Mouse (Mus musculus): ENCODE results near the gene Larp1. TPM values are rescaled to one million over a fixed set of nuclear protein-coding genes. Genes with fewer than 3 reads are reported as not detected.
"Not testable (repeated sequence)": the region's sequence is repeated elsewhere in the genome, so short reads cannot be mapped to it uniquely, and the experiment has no call there.

Larp1 gene
- polyA plus RNA-seq, 1 experiment from 2014 or later, result 18.2 TPM

DNA sequence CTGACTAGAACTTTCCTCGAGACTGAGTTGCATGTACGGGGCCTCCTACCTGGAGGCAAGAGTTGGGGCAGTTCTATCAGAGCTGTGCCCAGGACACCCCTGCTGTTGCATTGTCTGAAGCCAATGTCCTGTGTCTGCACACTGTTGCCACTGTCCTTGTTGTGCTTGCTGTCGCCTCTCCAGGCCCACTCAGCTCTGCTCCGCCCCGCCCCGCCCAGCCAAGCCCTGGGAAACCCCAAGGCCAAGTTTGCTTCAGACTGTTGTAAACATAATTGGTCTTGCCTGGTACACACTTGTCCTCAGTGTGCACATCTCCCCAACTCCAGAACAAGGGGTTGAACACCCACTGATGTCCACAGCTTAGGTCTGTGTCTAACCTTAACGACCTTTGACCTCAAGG is 50.9 kb downstream of the Larp1 start:
- DNase-seq (ENCODE audit: low spot score); H3K4me2 ChIP-seq (replicated peaks; ENCODE audit: low read depth, low read length); H3K4me1 ChIP-seq (replicated peaks; ENCODE audit: control insufficient read depth, insufficient read depth, low read length); H3K36me3 ChIP-seq (ENCODE audit: control insufficient read depth, insufficient read depth, low read length); H3K4me3 ChIP-seq (ENCODE audit: low read depth, low read length); H3K9ac ChIP-seq (ENCODE audit: low read depth, low read length); H3K27me3 ChIP-seq (ENCODE audit: control insufficient read depth, insufficient read depth, low read length); ATAC-seq (ENCODE audit: low FRiP score); H3K9me3 ChIP-seq (ENCODE audit: control insufficient read depth, low read length); H3K27ac ChIP-seq (ENCODE audit: low read depth, low read length): not testable (repeated sequence)
- WGBS, result 95% methylated on average over 7 of the region's 7 CpGs

DNA sequence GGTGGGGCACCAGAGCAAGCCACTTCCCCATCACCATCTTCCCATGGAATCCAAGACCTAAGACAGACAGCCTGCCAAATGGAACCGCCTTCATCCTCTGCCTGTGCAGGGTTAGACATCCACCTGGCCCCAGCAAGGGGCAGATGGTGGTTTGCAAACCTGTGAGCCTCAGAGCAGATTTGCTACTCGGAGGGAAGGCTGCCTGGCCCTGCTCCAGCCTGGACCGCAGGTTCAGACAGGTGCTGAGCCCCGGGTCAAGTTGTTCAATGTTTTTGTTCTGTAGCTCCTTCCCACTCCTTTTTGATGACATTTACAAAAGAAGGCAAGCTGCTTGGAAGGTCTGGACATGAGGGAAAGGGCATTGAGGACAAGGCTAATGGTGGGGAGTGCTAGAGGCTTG is 52.4 kb downstream of the Larp1 start:
- not testable (repeated sequence) for H3K9me3 ChIP-seq (ENCODE audit: control insufficient read depth, low read length); H3K27me3 ChIP-seq (ENCODE audit: control insufficient read depth, insufficient read depth, low read length); ATAC-seq (ENCODE audit: low FRiP score); H3K9ac ChIP-seq (ENCODE audit: low read depth, low read length); H3K4me3 ChIP-seq (ENCODE audit: low read depth, low read length); H3K36me3 ChIP-seq (ENCODE audit: control insufficient read depth, insufficient read depth, low read length); DNase-seq (ENCODE audit: low spot score); H3K27ac ChIP-seq (ENCODE audit: low read depth, low read length); H3K4me2 ChIP-seq (replicated peaks; ENCODE audit: low read depth, low read length); H3K4me1 ChIP-seq (replicated peaks; ENCODE audit: control insufficient read depth, insufficient read depth, low read length)
- WGBS, result 89% methylated on average over 4 of the region's 4 CpGs

DNA sequence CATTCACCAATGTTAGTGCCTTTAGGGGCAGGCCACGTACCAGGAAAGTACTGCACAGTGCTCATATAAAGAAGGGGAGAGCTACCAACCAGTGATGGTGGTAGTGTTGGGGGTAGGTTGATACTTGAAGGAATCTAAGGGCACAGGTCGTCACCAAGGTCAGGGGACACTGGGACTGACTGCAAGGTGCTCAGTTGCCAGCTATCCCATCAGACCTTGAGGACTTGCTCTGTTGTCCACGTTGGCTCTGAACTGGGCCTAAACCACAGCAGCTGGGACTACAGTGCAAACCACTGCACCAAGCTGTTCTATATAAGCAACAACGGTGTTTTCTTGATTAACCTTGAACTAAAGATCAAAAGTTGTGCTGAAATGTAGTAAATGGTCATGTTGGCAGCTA is 53.7 kb downstream of the Larp1 start:
- H3K9me3 ChIP-seq (ENCODE audit: control insufficient read depth, low read length), result no peaks in the 10 kb centered on the region
- no peak overlapping the region for H3K4me3 ChIP-seq (ENCODE audit: low read depth, low read length)
- H3K36me3 ChIP-seq (ENCODE audit: control insufficient read depth, insufficient read depth, low read length), result 0 out of 2 replicates have a peak, but pooled peaks cover 3% of the 10 kb centered on the region
- 87% methylated on average over 4 of the region's 4 CpGs for WGBS
- H3K27ac ChIP-seq (ENCODE audit: low read depth, low read length), result no peak overlapping the region
- no peaks in the 10 kb centered on the region for H3K27me3 ChIP-seq (ENCODE audit: control insufficient read depth, insufficient read depth, low read length)
- H3K9ac ChIP-seq (ENCODE audit: low read depth, low read length), result no peak overlapping the region
- ATAC-seq (ENCODE audit: low FRiP score) (no peak), DNase-seq (ENCODE audit: low spot score) (no peak)
- H3K4me2 ChIP-seq (replicated peaks; ENCODE audit: low read depth, low read length), result no peak overlapping the region
- H3K4me1 ChIP-seq (replicated peaks; ENCODE audit: control insufficient read depth, insufficient read depth, low read length), result no peaks in the 10 kb centered on the region

DNA sequence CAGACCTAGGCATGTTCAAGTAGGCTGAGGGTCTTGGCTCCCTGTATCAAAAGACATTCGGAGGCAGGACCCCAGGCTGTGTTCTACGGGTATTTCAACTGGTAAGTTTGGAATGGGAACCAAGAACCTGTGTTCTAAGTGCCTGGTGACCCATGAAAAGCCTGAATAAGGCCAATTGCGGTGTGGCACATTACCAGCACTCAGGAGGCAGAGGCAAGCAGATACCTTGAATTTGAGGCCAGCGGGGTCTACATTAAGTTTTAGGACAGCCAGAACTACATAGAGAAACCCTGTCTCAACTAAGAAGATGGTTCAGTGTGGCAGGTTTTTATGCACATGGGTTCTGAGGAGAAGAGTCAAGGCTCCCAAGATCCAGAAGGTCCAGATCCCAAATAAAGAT is 56.2 kb downstream of the Larp1 start:
- Histone ChIP-seq H3K9ac (ENCODE audit: low read depth, low read length) (no peak overlapping the region), H3K9me3 (ENCODE audit: control insufficient read depth, low read length) (no peaks in the 10 kb centered on the region), H3K4me2 (replicated peaks; ENCODE audit: low read depth, low read length) (no peak overlapping the region), H3K4me1 (replicated peaks; ENCODE audit: control insufficient read depth, insufficient read depth, low read length) (no peaks in the 10 kb centered on the region), H3K36me3 (ENCODE audit: control insufficient read depth, insufficient read depth, low read length) (0 out of 2 replicates have a peak, but pooled peaks cover 3% of the 10 kb centered on the region), H3K27me3 (ENCODE audit: control insufficient read depth, insufficient read depth, low read length) (no peaks in the 10 kb centered on the region), H3K4me3 (ENCODE audit: low read depth, low read length) (no peak overlapping the region), H3K27ac (ENCODE audit: low read depth, low read length) (no peak overlapping the region)
- 92% methylated on average over 4 of the region's 4 CpGs for WGBS
- no peak for ATAC-seq (ENCODE audit: low FRiP score)
- DNase-seq (ENCODE audit: low spot score), result no peak

DNA sequence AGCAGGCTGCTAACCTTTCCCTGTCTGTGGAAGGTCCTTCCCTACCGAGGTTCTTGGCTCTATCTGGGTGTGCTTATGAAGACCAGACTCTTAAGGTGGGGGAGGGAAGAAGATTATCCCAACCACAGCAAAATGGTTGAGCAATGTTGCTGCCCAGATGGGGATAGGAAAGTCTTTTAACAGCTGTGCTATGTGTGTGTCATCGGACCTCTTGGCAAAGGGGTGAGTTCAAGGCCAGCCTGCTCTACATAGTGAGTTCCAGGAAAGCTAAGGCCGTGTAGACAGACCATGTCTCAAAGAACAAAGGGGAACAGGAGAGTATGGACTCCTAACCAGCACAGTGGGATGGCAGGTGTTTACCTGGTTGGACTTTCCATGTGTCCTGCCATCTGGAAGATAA is 64.1 kb downstream of the Larp1 start:
- H3K27me3 ChIP-seq (ENCODE audit: control insufficient read depth, insufficient read depth, low read length), result no peaks in the 10 kb centered on the region
- DNase-seq (ENCODE audit: low spot score) (no peak), ATAC-seq (ENCODE audit: low FRiP score) (no peak)
- H3K27ac ChIP-seq (ENCODE audit: low read depth, low read length), result no peak overlapping the region
- H3K36me3 ChIP-seq (ENCODE audit: control insufficient read depth, insufficient read depth, low read length), result no peaks in the 10 kb centered on the region
- 74% methylated on average over 3 of the region's 3 CpGs for WGBS
- H3K9ac ChIP-seq (ENCODE audit: low read depth, low read length), result no peak overlapping the region
- H3K4me1 ChIP-seq (replicated peaks; ENCODE audit: control insufficient read depth, insufficient read depth, low read length), result no peaks in the 10 kb centered on the region
- H3K4me3 ChIP-seq (ENCODE audit: low read depth, low read length), result no peak overlapping the region
- H3K9me3 ChIP-seq (ENCODE audit: control insufficient read depth, low read length), result no peaks in the 10 kb centered on the region
- H3K4me2 ChIP-seq (replicated peaks; ENCODE audit: low read depth, low read length), result no peak overlapping the region

DNA sequence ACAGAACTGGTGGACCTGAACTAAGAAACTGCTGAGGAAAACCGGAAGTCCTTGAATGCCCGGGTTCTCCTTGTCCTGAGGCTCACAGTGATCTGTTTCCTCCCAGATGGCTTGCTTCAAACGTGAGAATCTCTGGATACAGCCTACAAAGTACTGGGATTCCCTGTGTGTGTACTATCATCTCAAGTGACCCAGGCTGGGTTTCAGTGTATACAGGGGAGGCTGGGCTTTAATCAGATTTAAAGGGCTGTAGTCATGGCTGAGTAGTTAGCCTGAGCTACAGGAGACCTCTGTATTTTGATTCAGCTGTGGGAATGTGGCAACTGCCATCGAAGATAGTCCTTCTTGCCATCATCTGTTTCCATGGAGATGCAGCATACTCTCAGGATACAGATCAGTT is 68.4 kb downstream of the Larp1 start:
- ATAC-seq (ENCODE audit: low FRiP score) (no peak), DNase-seq (ENCODE audit: low spot score) (no peak)
- H3K27me3 ChIP-seq (ENCODE audit: control insufficient read depth, insufficient read depth, low read length), result no peaks in the 10 kb centered on the region
- 76% methylated on average over 4 of the region's 4 CpGs for WGBS
- H3K4me2 ChIP-seq (replicated peaks; ENCODE audit: low read depth, low read length), result no peak overlapping the region
- H3K4me3 ChIP-seq (ENCODE audit: low read depth, low read length), result no peak overlapping the region
- H3K4me1 ChIP-seq (replicated peaks; ENCODE audit: control insufficient read depth, insufficient read depth, low read length), result no peaks in the 10 kb centered on the region
- no peaks in the 10 kb centered on the region for H3K36me3 ChIP-seq (ENCODE audit: control insufficient read depth, insufficient read depth, low read length)
- no peak overlapping the region for H3K27ac ChIP-seq (ENCODE audit: low read depth, low read length)
- H3K9ac ChIP-seq (ENCODE audit: low read depth, low read length), result no peak overlapping the region
- H3K9me3 ChIP-seq (ENCODE audit: control insufficient read depth, low read length), result no peaks in the 10 kb centered on the region

DNA sequence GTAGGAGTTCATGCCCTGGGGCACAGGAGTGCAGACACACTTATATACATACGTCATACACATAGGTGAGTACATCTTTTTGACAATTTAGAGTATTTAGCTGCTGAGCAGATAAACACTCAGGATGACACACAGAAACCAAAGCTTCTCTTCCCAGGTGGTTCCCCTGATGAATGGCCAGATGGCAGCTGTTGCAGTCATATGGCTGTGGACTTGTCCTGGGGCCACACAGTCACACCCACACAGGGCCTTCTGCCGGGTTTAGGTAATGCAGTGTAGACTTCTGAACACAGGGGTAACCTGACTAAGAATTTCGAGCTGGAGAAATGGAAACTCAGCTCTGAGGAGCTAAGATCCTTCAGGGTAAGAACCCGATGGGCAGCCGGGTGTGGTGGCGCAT is 72.9 kb downstream of the Larp1 start:
- H3K9ac ChIP-seq (ENCODE audit: low read depth, low read length), result no peak overlapping the region
- DNase-seq (ENCODE audit: low spot score) (no peak), ATAC-seq (ENCODE audit: low FRiP score) (no peak)
- H3K4me1 ChIP-seq (replicated peaks; ENCODE audit: control insufficient read depth, insufficient read depth, low read length), result no peaks in the 10 kb centered on the region
- H3K27me3 ChIP-seq (ENCODE audit: control insufficient read depth, insufficient read depth, low read length), result no peaks in the 10 kb centered on the region
- H3K36me3 ChIP-seq (ENCODE audit: control insufficient read depth, insufficient read depth, low read length), result no peaks in the 10 kb centered on the region
- H3K4me3 ChIP-seq (ENCODE audit: low read depth, low read length), result no peak overlapping the region
- no peak overlapping the region for H3K4me2 ChIP-seq (replicated peaks; ENCODE audit: low read depth, low read length)
- no peak overlapping the region for H3K27ac ChIP-seq (ENCODE audit: low read depth, low read length)
- H3K9me3 ChIP-seq (ENCODE audit: control insufficient read depth, low read length), result no peaks in the 10 kb centered on the region
- 84% methylated on average over 6 of the region's 6 CpGs for WGBS

DNA sequence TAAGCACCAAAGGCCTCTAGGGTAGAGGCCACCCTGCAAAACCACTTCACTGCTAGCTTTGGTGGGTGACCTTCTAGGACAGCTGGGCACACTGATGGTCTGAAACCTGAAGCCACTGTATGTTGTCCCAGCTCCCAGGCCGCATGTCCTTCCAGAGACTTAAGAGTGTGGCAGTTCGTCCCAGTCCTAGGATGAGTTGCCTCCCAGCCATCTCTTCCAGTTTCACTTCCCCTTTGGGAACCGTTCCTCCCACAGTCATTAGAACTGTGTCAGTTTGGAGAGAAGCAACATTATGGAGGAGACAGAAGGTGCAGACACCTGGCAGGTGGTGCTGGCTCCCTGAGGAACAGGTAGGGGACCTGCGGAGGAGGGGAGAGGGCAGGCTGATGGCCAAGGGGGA is 83.7 kb downstream of the Larp1 start:
- 47% methylated on average over 4 of the region's 4 CpGs for WGBS
- Histone ChIP-seq H3K4me2 (replicated peaks; ENCODE audit: low read depth, low read length) (no peak overlapping the region), H3K36me3 (ENCODE audit: control insufficient read depth, insufficient read depth, low read length) (no peaks in the 10 kb centered on the region), H3K4me3 (ENCODE audit: low read depth, low read length) (no peak overlapping the region), H3K9me3 (ENCODE audit: control insufficient read depth, low read length) (no peaks in the 10 kb centered on the region), H3K9ac (ENCODE audit: low read depth, low read length) (no peak overlapping the region), H3K27ac (ENCODE audit: low read depth, low read length) (no peak overlapping the region), H3K27me3 (ENCODE audit: control insufficient read depth, insufficient read depth, low read length) (no peaks in the 10 kb centered on the region; the same call in 1 of the 2 replicates), H3K4me1 (replicated peaks; ENCODE audit: control insufficient read depth, insufficient read depth, low read length) (no peaks in the 10 kb centered on the region)
- no peak for DNase-seq (ENCODE audit: low spot score)
- ATAC-seq (ENCODE audit: low FRiP score), result no peak

DNA sequence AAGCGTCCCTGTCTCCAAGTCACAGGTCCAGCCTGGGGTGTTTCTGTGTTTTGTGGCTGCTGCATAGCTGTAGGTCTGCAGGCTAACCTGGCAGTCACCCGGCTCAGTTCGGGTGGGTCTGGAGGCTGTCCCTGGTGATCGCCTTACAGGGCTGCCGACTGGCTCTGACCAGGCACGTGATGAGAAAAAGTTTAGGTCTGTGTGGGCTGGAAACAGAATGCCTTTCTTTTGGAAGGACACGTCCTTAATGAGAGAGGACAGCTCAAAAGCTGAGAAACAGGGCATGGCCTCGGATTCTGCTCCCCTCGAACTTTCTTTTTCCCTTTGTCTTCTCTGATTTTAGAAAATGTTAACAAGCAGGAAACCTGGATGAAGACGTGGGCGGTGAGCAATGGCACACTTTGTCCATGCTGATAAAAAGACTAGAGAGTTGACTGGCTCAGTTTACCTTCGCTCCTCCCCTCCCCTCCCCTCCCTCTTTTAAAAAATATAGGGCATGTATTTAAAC is 84.2 kb downstream of the Larp1 start, which contains the start of gene Gm12248:
Gene Gm12248, minus strand, starts transcription at position 114 of the 508 bp plus-strand sequence.
- WGBS, result 19% methylated on average over 12 of the region's 12 CpGs
- ATAC-seq (ENCODE audit: low FRiP score) (no peak), DNase-seq (ENCODE audit: low spot score) (no peak)
- H3K9me3 ChIP-seq (ENCODE audit: control insufficient read depth, low read length), result no peaks in the 10 kb centered on the region
- H3K36me3 ChIP-seq (ENCODE audit: control insufficient read depth, insufficient read depth, low read length), result no peaks in the 10 kb centered on the region
- no peak within 1 kb of the TSS for H3K4me3 ChIP-seq (ENCODE audit: low read depth, low read length)
- no peaks in the 10 kb centered on the region; the same call in 1 of the 2 replicates for H3K27me3 ChIP-seq (ENCODE audit: control insufficient read depth, insufficient read depth, low read length)
- H3K9ac ChIP-seq (ENCODE audit: low read depth, low read length), result no peak within 1 kb of the TSS
- H3K27ac ChIP-seq (ENCODE audit: low read depth, low read length), result no peak within 1 kb of the TSS
- H3K4me1 ChIP-seq (replicated peaks; ENCODE audit: control insufficient read depth, insufficient read depth, low read length), result 0 out of 2 replicates have a peak, but pooled peaks cover 3% of the 10 kb centered on the region
- H3K4me2 ChIP-seq (replicated peaks; ENCODE audit: low read depth, low read length), result no peak within 1 kb of the TSS

Measured in hindbrain, embryonic 11.5 days (tissue).